Mouse (Mus musculus): ENCODE results near the gene Mpig6b. TPM values are rescaled to one million over a fixed set of nuclear protein-coding genes. Genes with fewer than 3 reads are reported as not detected.
A peak's percentile ranks its signal among the peaks of the same experiment; 100 is the strongest.
"Not testable (repeated sequence)": the region's sequence is repeated elsewhere in the genome, so short reads cannot be mapped to it uniquely, and the experiment has no call there.

Mpig6b gene
- polyA plus RNA-seq, 1 experiment: 0.66 TPM

GRCm38 (mm10) chr17:35046681-35047455 is 19.1 kb downstream of the Mpig6b start, which contains the start of gene Msh5:
Msh5 (minus strand) TSS chr17:35046745.
- DNase-seq: peak; percentile 99
- peak within 1 kb of the TSS; percentile 47 for H3K4me3 ChIP-seq (ENCODE audit: insufficient read depth, low read depth, low read length)
- WGBS: under 1% methylated on average over 33 of the region's 33 CpGs
- H3K4me1 ChIP-seq (ENCODE audit: control insufficient read depth, insufficient read depth, low read length): peaks cover 15% of the 10 kb centered on the region
- peak within 1 kb of the TSS; percentile 94 for H3K27ac ChIP-seq (ENCODE audit: insufficient read depth, low read depth, low read length)
- no peaks in the 10 kb centered on the region for H3K36me3 ChIP-seq (ENCODE audit: control insufficient read depth, insufficient read depth, low read length)
- TF ChIP-seq CTCF (conservative IDR thresholded peaks at IDR 0.05; ENCODE audit: insufficient read depth, insufficient read length, low read depth, low read length): no peak
- no peak for TF ChIP-seq POLR2A (IDR thresholded peaks at IDR 0.05; ENCODE audit: low read depth, low read length)
- H3K27me3 ChIP-seq (replicated peaks; ENCODE audit: control insufficient read depth, insufficient read depth, low read length): no peaks in the 10 kb centered on the region

GRCm38 (mm10) chr17:35045807-35046680 is 19.9 kb downstream of the Mpig6b start:
- H3K4me3 ChIP-seq (ENCODE audit: insufficient read depth, low read depth, low read length): peak overlapping the region; percentile 47
- H3K27ac ChIP-seq (ENCODE audit: insufficient read depth, low read depth, low read length): 0 out of 2 replicates have a peak overlapping the region, but pooled peaks have one; percentile 3
- DNase-seq: no peak
- H3K36me3 ChIP-seq (ENCODE audit: control insufficient read depth, insufficient read depth, low read length): no peaks in the 10 kb centered on the region
- no peaks in the 10 kb centered on the region for H3K27me3 ChIP-seq (replicated peaks; ENCODE audit: control insufficient read depth, insufficient read depth, low read length)
- H3K4me1 ChIP-seq (ENCODE audit: control insufficient read depth, insufficient read depth, low read length): peaks cover 15% of the 10 kb centered on the region
- WGBS: 4% methylated on average over 48 of the region's 48 CpGs
- TF ChIP-seq POLR2A (IDR thresholded peaks at IDR 0.05; ENCODE audit: low read depth, low read length) (no peak), CTCF (conservative IDR thresholded peaks at IDR 0.05; ENCODE audit: insufficient read depth, insufficient read length, low read depth, low read length) (no peak)

- Histone ChIP-seq H3K36me3 (ENCODE audit: control insufficient read depth, insufficient read depth, low read length) (no peaks in the 10 kb centered on the region), H3K4me3 (ENCODE audit: insufficient read depth, low read depth, low read length) (no peak overlapping the region), H3K27ac (ENCODE audit: insufficient read depth, low read depth, low read length) (no peak overlapping the region), H3K27me3 (replicated peaks; ENCODE audit: control insufficient read depth, insufficient read depth, low read length) (no peaks in the 10 kb centered on the region), H3K4me1 (ENCODE audit: control insufficient read depth, insufficient read depth, low read length) (peaks cover 15% of the 10 kb centered on the region)
- WGBS: 74% methylated on average over 7 of the region's 7 CpGs
- TF ChIP-seq CTCF (conservative IDR thresholded peaks at IDR 0.05; ENCODE audit: insufficient read depth, insufficient read length, low read depth, low read length) (no peak), POLR2A (IDR thresholded peaks at IDR 0.05; ENCODE audit: low read depth, low read length) (no peak)
- DNase-seq: no peak
Measured at GRCm38 (mm10) chr17:35044904-35045806, 20.8 kb downstream of the Mpig6b start.

GRCm38 (mm10) chr17:35043794-35044193 is 22.2 kb downstream of the Mpig6b start:
- 81% methylated on average over 4 of the region's 4 CpGs for WGBS
- no peak overlapping the region for H3K4me3 ChIP-seq (ENCODE audit: insufficient read depth, low read depth, low read length)
- no peak for DNase-seq
- no peaks in the 10 kb centered on the region for H3K36me3 ChIP-seq (ENCODE audit: control insufficient read depth, insufficient read depth, low read length)
- peaks cover 9% of the 10 kb centered on the region; the same call in 1 of the 2 replicates for H3K4me1 ChIP-seq (ENCODE audit: control insufficient read depth, insufficient read depth, low read length)
- no peaks in the 10 kb centered on the region for H3K27me3 ChIP-seq (replicated peaks; ENCODE audit: control insufficient read depth, insufficient read depth, low read length)
- H3K27ac ChIP-seq (ENCODE audit: insufficient read depth, low read depth, low read length): no peak overlapping the region
- TF ChIP-seq CTCF (conservative IDR thresholded peaks at IDR 0.05; ENCODE audit: insufficient read depth, insufficient read length, low read depth, low read length) (no peak), POLR2A (IDR thresholded peaks at IDR 0.05; ENCODE audit: low read depth, low read length) (no peak)

GRCm38 (mm10) chr17:35039121-35039873 is 26.7 kb downstream of the Mpig6b start:
- WGBS: 83% methylated on average over 11 of the region's 11 CpGs
- no peak for DNase-seq

GRCm38 (mm10) chr17:35034896-35035295 is 31.1 kb downstream of the Mpig6b start:
- Histone ChIP-seq H3K4me1 (ENCODE audit: control insufficient read depth, insufficient read depth, low read length) (no peaks in the 10 kb centered on the region), H3K4me3 (ENCODE audit: insufficient read depth, low read depth, low read length) (no peak overlapping the region), H3K27me3 (replicated peaks; ENCODE audit: control insufficient read depth, insufficient read depth, low read length) (no peaks in the 10 kb centered on the region), H3K27ac (ENCODE audit: insufficient read depth, low read depth, low read length) (no peak overlapping the region), H3K36me3 (ENCODE audit: control insufficient read depth, insufficient read depth, low read length) (no peaks in the 10 kb centered on the region)
- TF ChIP-seq CTCF (conservative IDR thresholded peaks at IDR 0.05; ENCODE audit: insufficient read depth, insufficient read length, low read depth, low read length) (no peak), POLR2A (IDR thresholded peaks at IDR 0.05; ENCODE audit: low read depth, low read length) (no peak)
- WGBS: 63% methylated on average over 6 of the region's 6 CpGs
- no peak for DNase-seq

More at GRCm38 (mm10) chr17:35039121-35039873, 26.7 kb downstream of the Mpig6b start:
- Histone ChIP-seq H3K4me1 (ENCODE audit: control insufficient read depth, insufficient read depth, low read length) (no peaks in the 10 kb centered on the region), H3K4me3 (ENCODE audit: insufficient read depth, low read depth, low read length) (no peak overlapping the region), H3K27ac (ENCODE audit: insufficient read depth, low read depth, low read length) (no peak overlapping the region), H3K27me3 (replicated peaks; ENCODE audit: control insufficient read depth, insufficient read depth, low read length) (no peaks in the 10 kb centered on the region), H3K36me3 (ENCODE audit: control insufficient read depth, insufficient read depth, low read length) (no peaks in the 10 kb centered on the region)
- TF ChIP-seq POLR2A (IDR thresholded peaks at IDR 0.05; ENCODE audit: low read depth, low read length) (no peak), CTCF (conservative IDR thresholded peaks at IDR 0.05; ENCODE audit: insufficient read depth, insufficient read length, low read depth, low read length) (no peak)

GRCm38 (mm10) chr17:35033703-35034102 is 32.3 kb downstream of the Mpig6b start:
- H3K36me3 ChIP-seq (ENCODE audit: control insufficient read depth, insufficient read depth, low read length); H3K4me1 ChIP-seq (ENCODE audit: control insufficient read depth, insufficient read depth, low read length); H3K27ac ChIP-seq (ENCODE audit: insufficient read depth, low read depth, low read length); H3K4me3 ChIP-seq (ENCODE audit: insufficient read depth, low read depth, low read length); H3K27me3 ChIP-seq (replicated peaks; ENCODE audit: control insufficient read depth, insufficient read depth, low read length); DNase-seq: not testable (repeated sequence)
- 70% methylated on average over 1 of the region's 1 CpGs for WGBS
